Mouse (Mus musculus) skeletal muscle tissue, postnatal 0 days (tissue): ENCODE results near the gene Apob. TPM values are rescaled to one million over a fixed set of nuclear protein-coding genes. Genes with fewer than 3 reads are reported as not detected.

Experiments
- polyA plus RNA-seq: library from polyadenylated mRNA; unstranded; fragments of >200 nt; fragmentation: Nextera tagmentation; extraction: Ambion mirVana; gene quantifications from 2 replicates; pipeline ENCODE4 v1.2.1, GENCODE M21; 2015

Gene Apob
- polyA plus RNA-seq, result 0.05 and 0.14 TPM in 2 replicates

GRCm38 (mm10) chr12:7977466-7978189 is at the start of gene Apob:
Apob (plus strand) TSS chr12:7977648.

Other genes with a start within 250 kb of the Apob start
- 19.0 and 24.2 TPM in 2 replicates for gene Ldah, start 230.5 kb downstream of the Apob start, polyA plus RNA-seq